Mouse (Mus musculus) forebrain, embryonic 14.5 days (tissue): Measurements from ENCODE around the gene Prss48. TPM values are rescaled to one million over a fixed set of nuclear protein-coding genes. Genes with fewer than 3 reads are reported as not detected.
A peak's percentile ranks its signal among the peaks of the same experiment; 100 is the strongest.

Source experiments
- ATAC-seq: fragments of 200-750 bp; cut with Nextera tagmentation; 2 replicates; pipeline ENCODE4 v1.8.0; 2017; ENCODE audit warnings: mild to moderate bottlenecking, moderate library complexity
- DNase-seq: peaks from one replicate; pipeline ENCODE4 v3.0.0-alpha.2; 2015; ENCODE audit warnings: low spot score
- H3K27ac ChIP-seq: fragments of 300-500 bp; sonication (generic); 2 replicates; pipeline ENCODE4 v1.5.1; 2014; ENCODE audit warnings: low read depth, mild to moderate bottlenecking, control low read depth, low read length, moderate library complexity
- H3K27me3 ChIP-seq: fragments of 300-500 bp; sonication (generic); replicated peaks from 2 replicates; pipeline ENCODE4 v1.6.1; 2014; ENCODE audit warnings: low read length, control low read depth, mixed read lengths; ENCODE audit not compliant: control insufficient read depth, insufficient read depth
- H3K36me3 ChIP-seq: fragments of 300-500 bp; sonication (generic); 2 replicates; pipeline ENCODE4 v1.6.1; 2014; ENCODE audit warnings: low read length, control low read depth; ENCODE audit not compliant: control insufficient read depth, insufficient read depth
- H3K4me1 ChIP-seq: fragments of 300-500 bp; sonication (generic); 2 replicates; pipeline ENCODE4 v1.6.1; 2014; ENCODE audit warnings: antibody characterized with exemption, low read length, control low read depth; ENCODE audit not compliant: control insufficient read depth, insufficient read depth
- H3K4me2 ChIP-seq: fragments of 300-500 bp; sonication (generic); 2 replicates; pipeline ENCODE4 v1.6.1; 2014; ENCODE audit warnings: mild to moderate bottlenecking, control low read depth, low read length
- H3K4me3 ChIP-seq: fragments of 300-500 bp; sonication (generic); 2 replicates; pipeline ENCODE4 v1.5.1; 2014; ENCODE audit warnings: low read depth, low read length, control low read depth
- H3K9ac ChIP-seq: fragments of 300-500 bp; sonication (generic); 2 replicates; pipeline ENCODE4 v1.6.1; 2014; ENCODE audit warnings: mild to moderate bottlenecking, low read length, control low read depth, moderate library complexity
- H3K9me3 ChIP-seq: fragments of 300-500 bp; sonication (generic); replicated peaks from 2 replicates; pipeline ENCODE4 v1.6.1; 2016; ENCODE audit warnings: low read length, control low read depth, mixed read lengths; ENCODE audit not compliant: control insufficient read depth
- WGBS: fragments of 180-500 bp; shearing (Covaris S2); extraction: QIAGEN DNeasy Blood & Tissue Kit; methylation state at CpG from one replicate; pipeline ENCODE4 v1.1.7; 2014; 5-methylcytosine and 5-hydroxymethylcytosine counted together
- polyA plus RNA-seq: library from polyadenylated mRNA; unstranded; fragments of >200 nt; fragmentation: Nextera tagmentation; extraction: Ambion mirVana; gene quantifications from 2 replicates; pipeline ENCODE4 v1.2.1, GENCODE M21; 2014

Gene Prss48
- not detected in 2 replicates for polyA plus RNA-seq

- WGBS: 82% methylated on average over 17 of the region's 17 CpGs
These were observed at the start of gene Prss48 for GRCm38 (mm10) chr3:86002423-86002822. Prss48 (minus strand) TSS chr3:86002491.

GRCm38 (mm10) chr3:86049041-86049440, 46.8 kb upstream of the Prss48 start:
- H3K27ac ChIP-seq: no peak overlapping the region
- ATAC-seq (no peak), DNase-seq (no peak)
- WGBS: 87% methylated on average over 2 of the region's 2 CpGs
- no peaks in the 10 kb centered on the region for H3K9me3 ChIP-seq
- H3K9ac ChIP-seq: no peak overlapping the region
- no peaks in the 10 kb centered on the region for H3K36me3 ChIP-seq
- no peak overlapping the region for H3K4me2 ChIP-seq
- H3K27me3 ChIP-seq: no peaks in the 10 kb centered on the region
- no peak overlapping the region for H3K4me3 ChIP-seq
- no peaks in the 10 kb centered on the region for H3K4me1 ChIP-seq

More at GRCm38 (mm10) chr3:86002423-86002822, at the start of gene Prss48:
- Histone ChIP-seq H3K4me3 (no peak within 1 kb of the TSS), H3K9me3 (no peaks in the 10 kb centered on the region), H3K27me3 (no peaks in the 10 kb centered on the region), H3K36me3 (no peaks in the 10 kb centered on the region), H3K4me1 (no peaks in the 10 kb centered on the region), H3K27ac (no peak within 1 kb of the TSS), H3K9ac (no peak within 1 kb of the TSS), H3K4me2 (no peak within 1 kb of the TSS)
- DNase-seq (no peak), ATAC-seq (no peak)

- ATAC-seq (no peak), DNase-seq (no peak)
- H3K4me3 ChIP-seq: no peak overlapping the region
- no peaks in the 10 kb centered on the region for H3K27me3 ChIP-seq
- no peak overlapping the region for H3K4me2 ChIP-seq
- H3K36me3 ChIP-seq: no peaks in the 10 kb centered on the region
- H3K4me1 ChIP-seq: no peaks in the 10 kb centered on the region
- no peak overlapping the region for H3K9ac ChIP-seq
- H3K9me3 ChIP-seq: no peaks in the 10 kb centered on the region
- H3K27ac ChIP-seq: no peak overlapping the region
- WGBS: 96% methylated on average over 9 of the region's 9 CpGs
These were observed 45.6 kb upstream of the Prss48 start for GRCm38 (mm10) chr3:86047686-86048408.

GRCm38 (mm10) chr3:86040286-86041201, 38.3 kb upstream of the Prss48 start:
- no peak overlapping the region for H3K27ac ChIP-seq
- H3K4me1 ChIP-seq: no peaks in the 10 kb centered on the region
- no peaks in the 10 kb centered on the region for H3K36me3 ChIP-seq
- H3K4me3 ChIP-seq: no peak overlapping the region
- H3K4me2 ChIP-seq: no peak overlapping the region
- WGBS: 74% methylated on average over 14 of the region's 14 CpGs
- H3K9me3 ChIP-seq: no peaks in the 10 kb centered on the region
- no peaks in the 10 kb centered on the region for H3K27me3 ChIP-seq
- no peak overlapping the region for H3K9ac ChIP-seq
- ATAC-seq (no peak), DNase-seq (no peak)

GRCm38 (mm10) chr3:86038648-86039047, 36.4 kb upstream of the Prss48 start:
- DNase-seq (no peak), ATAC-seq (no peak)
- no peak overlapping the region for H3K9ac ChIP-seq
- no peak overlapping the region for H3K4me2 ChIP-seq
- H3K9me3 ChIP-seq: no peaks in the 10 kb centered on the region
- H3K4me3 ChIP-seq: no peak overlapping the region
- no peak overlapping the region for H3K27ac ChIP-seq
- H3K27me3 ChIP-seq: no peaks in the 10 kb centered on the region
- H3K4me1 ChIP-seq: no peaks in the 10 kb centered on the region
- H3K36me3 ChIP-seq: no peaks in the 10 kb centered on the region
- WGBS: 54% methylated on average over 3 of the region's 3 CpGs

- H3K4me3 ChIP-seq: no peak overlapping the region
- no peaks in the 10 kb centered on the region for H3K27me3 ChIP-seq
- WGBS: 94% methylated on average over 9 of the region's 9 CpGs
- H3K9ac ChIP-seq: no peak overlapping the region
- H3K27ac ChIP-seq: no peak overlapping the region
- no peaks in the 10 kb centered on the region for H3K36me3 ChIP-seq
- no peaks in the 10 kb centered on the region for H3K9me3 ChIP-seq
- ATAC-seq (no peak), DNase-seq (no peak)
- H3K4me2 ChIP-seq: no peak overlapping the region
- H3K4me1 ChIP-seq: no peaks in the 10 kb centered on the region
These were observed 35.7 kb upstream of the Prss48 start for GRCm38 (mm10) chr3:86037926-86038484.

GRCm38 (mm10) chr3:86033455-86034090, 31.3 kb upstream of the Prss48 start:
- DNase-seq: no peak
- Histone ChIP-seq H3K9ac (no peak overlapping the region), H3K27me3 (no peaks in the 10 kb centered on the region), H3K9me3 (no peaks in the 10 kb centered on the region), H3K4me2 (no peak overlapping the region), H3K4me1 (no peaks in the 10 kb centered on the region), H3K4me3 (no peak overlapping the region), H3K36me3 (no peaks in the 10 kb centered on the region), H3K27ac (no peak overlapping the region)
- WGBS: 90% methylated on average over 9 of the region's 9 CpGs
- ATAC-seq: no peak

GRCm38 (mm10) chr3:86030566-86030965, 28.3 kb upstream of the Prss48 start:
- DNase-seq: peak; percentile 49

More at GRCm38 (mm10) chr3:86030566-86030965, 28.3 kb upstream of the Prss48 start:
- 65% methylated on average over 4 of the region's 4 CpGs for WGBS
- H3K4me1 ChIP-seq: no peaks in the 10 kb centered on the region
- no peak overlapping the region for H3K9ac ChIP-seq
- no peaks in the 10 kb centered on the region for H3K27me3 ChIP-seq
- no peak overlapping the region for H3K4me3 ChIP-seq
- no peak overlapping the region for H3K4me2 ChIP-seq
- no peak for ATAC-seq
- H3K36me3 ChIP-seq: no peaks in the 10 kb centered on the region
- no peak overlapping the region for H3K27ac ChIP-seq
- H3K9me3 ChIP-seq: no peaks in the 10 kb centered on the region
